Mouse (Mus musculus) cortical plate, adult 2 months (tissue): ENCODE measurements around the gene Tigit. TPM values are rescaled to one million over a fixed set of nuclear protein-coding genes. Genes with fewer than 3 reads are reported as not detected.

ENCODE experiments used
- H3K27ac ChIP-seq: fragments of 200-500 bp; 2 replicates; pipeline ENCODE4 v1.5.1; 2012; ENCODE audit warnings: low read length, control low read depth, inconsistent platforms; ENCODE audit not compliant: insufficient read depth
- H3K4me1 ChIP-seq: fragments of 200-500 bp; 2 replicates; pipeline ENCODE4 v1.6.1; 2011; ENCODE audit warnings: low read length; ENCODE audit not compliant: control insufficient read depth, insufficient read depth
- H3K4me3 ChIP-seq: fragments of 200-500 bp; 2 replicates; pipeline ENCODE4 v1.5.1; 2011; ENCODE audit warnings: mild to moderate bottlenecking, low read length, control low read depth; ENCODE audit not compliant: insufficient read depth
- CTCF ChIP-seq: fragments of 200-500 bp; IDR thresholded peaks from 2 replicates; pipeline ENCODE4 v1.5.1; 2011; ENCODE audit warnings: mild to moderate bottlenecking, control low read depth, low read length; ENCODE audit not compliant: insufficient read depth; ENCODE audit errors: extremely low read depth
- POLR2A ChIP-seq: fragments of 200-500 bp; IDR thresholded peaks from 2 replicates; pipeline ENCODE4 v1.6.1; 2011; ENCODE audit warnings: mild to moderate bottlenecking, low read length, control low read depth; ENCODE audit not compliant: insufficient read depth; ENCODE audit errors: extremely low read depth
- polyA plus RNA-seq: library from polyadenylated mRNA; depleted of rRNA; stranded (reverse); fragments of >200 nt; gene quantifications from 2 replicates; pipeline ENCODE4 v1.2.3, GENCODE M21; 2012

Tigit gene
- polyA plus RNA-seq, 1 experiment = not detected

DNA sequence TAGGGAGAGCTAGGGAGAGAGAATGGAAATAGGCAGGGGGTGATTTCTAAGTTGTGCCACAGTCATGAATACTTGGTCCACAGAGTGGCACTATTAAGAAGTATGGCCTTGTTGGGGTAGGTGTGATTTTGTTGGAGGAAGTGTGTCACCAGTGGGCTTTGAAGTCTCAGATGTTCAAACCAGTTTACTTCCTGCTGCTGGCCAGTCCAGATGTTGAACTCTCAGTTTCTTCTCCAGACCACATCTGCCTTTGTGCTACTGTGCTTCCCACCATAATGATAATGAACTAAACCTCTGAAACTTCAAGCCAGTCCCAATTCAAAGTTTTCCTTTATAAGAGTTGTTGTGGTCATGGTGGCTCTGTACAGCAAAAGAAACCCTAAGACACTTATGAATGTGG is 8.8 kb upstream of the Tigit start:
- Histone ChIP-seq H3K4me1 (no peaks in the 10 kb centered on the region), H3K4me3 (no peak overlapping the region), H3K27ac (no peak overlapping the region)
- TF ChIP-seq CTCF (no peak), POLR2A (no peak)

GRCm38 (mm10) chr16:43671972-43672371 is 8.0 kb upstream of the Tigit start:
- no peak for TF ChIP-seq CTCF
- no peak for TF ChIP-seq POLR2A
- Histone ChIP-seq H3K4me1 (no peaks in the 10 kb centered on the region), H3K27ac (no peak overlapping the region), H3K4me3 (no peak overlapping the region)

DNA sequence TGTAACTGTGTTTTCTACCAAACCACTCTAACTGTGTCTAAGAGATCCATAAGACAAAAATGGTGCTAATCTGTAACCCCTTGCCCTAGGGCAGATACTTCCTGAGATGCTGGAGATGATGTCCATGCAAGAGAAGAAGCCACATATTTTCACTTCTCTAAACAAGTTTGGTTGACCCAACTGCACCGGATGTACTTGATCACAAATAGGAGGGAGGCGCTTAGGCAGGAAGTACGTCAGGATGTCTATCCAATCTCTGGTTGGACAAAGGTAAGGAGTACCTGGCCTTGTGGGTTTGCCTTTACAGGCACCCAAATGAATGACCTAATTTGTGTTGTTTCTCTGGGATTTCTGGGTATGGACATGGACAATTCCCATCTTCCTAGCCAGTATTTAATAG is 4.3 kb upstream of the Tigit start:
- no peak for TF ChIP-seq POLR2A
- no peak for TF ChIP-seq CTCF
- Histone ChIP-seq H3K4me3 (no peak overlapping the region), H3K4me1 (no peaks in the 10 kb centered on the region), H3K27ac (no peak overlapping the region)

DNA sequence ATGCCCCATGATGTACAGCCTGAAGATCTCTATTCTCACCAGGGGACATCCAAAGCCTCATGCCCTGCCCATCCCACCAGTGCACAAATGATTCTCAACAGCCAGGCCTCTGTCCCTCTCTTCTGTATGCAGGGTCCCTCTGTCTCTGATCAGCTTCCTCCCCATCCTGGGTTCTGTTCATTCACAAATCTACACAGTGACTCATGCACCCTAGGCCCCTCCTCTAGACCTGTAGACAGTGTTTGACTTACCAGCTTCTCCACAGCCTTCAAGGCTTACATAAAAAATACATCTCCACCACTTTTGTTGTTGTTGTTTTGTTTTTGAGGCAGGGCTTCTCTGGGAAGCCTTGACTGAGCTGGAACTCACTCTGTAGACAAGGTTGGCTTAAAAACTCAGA is 915 bp upstream of the Tigit start:
- no peaks in the 10 kb centered on the region for H3K4me1 ChIP-seq
- no peak for TF ChIP-seq CTCF
- TF ChIP-seq POLR2A = no peak

DNA sequence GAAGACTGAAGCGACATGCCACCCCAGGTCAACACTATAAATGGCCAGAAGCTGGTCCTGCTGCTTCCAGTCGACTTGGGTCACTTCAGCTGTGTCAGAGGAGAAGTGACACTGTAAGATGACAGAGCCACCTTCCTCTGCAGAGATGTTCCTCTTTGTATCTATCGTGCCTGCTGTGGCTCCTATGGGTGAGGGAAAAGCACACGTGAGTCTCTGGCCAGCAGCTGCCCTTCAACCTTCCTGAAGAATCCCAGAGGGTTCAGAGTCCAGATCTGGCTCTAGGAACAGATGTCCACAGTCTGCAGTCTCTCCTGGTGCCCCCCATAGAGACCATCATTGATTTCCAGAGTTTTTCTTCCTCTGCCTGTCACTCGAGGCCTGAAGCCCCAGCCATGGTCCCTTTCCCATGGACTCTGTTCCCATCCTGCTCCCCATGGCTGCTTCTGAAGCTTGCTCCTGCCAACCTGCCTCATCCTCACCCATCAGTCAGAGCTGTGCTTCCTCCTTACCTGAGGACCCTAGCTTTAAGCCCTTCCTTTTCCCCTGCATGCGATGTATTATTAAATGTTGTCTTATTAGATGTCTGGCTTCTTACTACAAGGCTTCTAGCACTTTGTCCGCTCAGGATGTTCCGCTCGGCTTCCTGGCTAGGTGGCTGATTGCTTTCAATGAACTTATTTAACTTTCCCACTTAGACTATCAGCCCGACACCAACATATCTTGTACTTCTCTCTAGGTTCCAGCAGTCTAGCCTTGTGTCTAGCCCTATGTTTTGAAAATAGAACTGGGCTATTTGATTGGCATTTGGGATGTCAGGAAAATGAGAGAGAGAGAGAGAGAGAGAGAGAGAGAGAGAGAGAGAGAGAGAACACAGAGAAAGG is 1.6 kb downstream of the Tigit start:
- Histone ChIP-seq H3K4me1 (no peaks in the 10 kb centered on the region), H3K27ac (no peak overlapping the region), H3K4me3 (no peak overlapping the region)
- TF ChIP-seq CTCF (no peak), POLR2A (no peak)

More for the DNA sequence above, 915 bp upstream of the Tigit start:
- no peak overlapping the region for H3K4me3 ChIP-seq
- H3K27ac ChIP-seq = no peak overlapping the region

- no peak overlapping the region for H3K27ac ChIP-seq
- TF ChIP-seq CTCF (no peak), POLR2A (no peak)
These were observed 2.4 kb downstream of the Tigit start for GRCm38 (mm10) chr16:43661576-43661975.

GRCm38 (mm10) chr16:43655183-43655787 is 8.7 kb downstream of the Tigit start:
- Histone ChIP-seq H3K4me3 (no peak overlapping the region), H3K4me1 (no peaks in the 10 kb centered on the region), H3K27ac (no peak overlapping the region)
- no peak for TF ChIP-seq CTCF
- no peak for TF ChIP-seq POLR2A

More at GRCm38 (mm10) chr16:43661576-43661975, 2.4 kb downstream of the Tigit start:
- no peak overlapping the region for H3K4me3 ChIP-seq
- H3K4me1 ChIP-seq = no peaks in the 10 kb centered on the region

- Histone ChIP-seq H3K4me3 (no peak overlapping the region), H3K27ac (no peak overlapping the region), H3K4me1 (no peaks in the 10 kb centered on the region)
- no peak for TF ChIP-seq POLR2A
These were observed 9.7 kb downstream of the Tigit start for GRCm38 (mm10) chr16:43654269-43654668.

- H3K27ac ChIP-seq = no peak overlapping the region
- H3K4me3 ChIP-seq = no peak overlapping the region
- TF ChIP-seq POLR2A (no peak), CTCF (no peak)
- no peaks in the 10 kb centered on the region for H3K4me1 ChIP-seq
These were observed 10.7 kb downstream of the Tigit start for GRCm38 (mm10) chr16:43653288-43653687.
